Mouse (Mus musculus): ENCODE data around the gene Syt6. TPM values are rescaled to one million over a fixed set of nuclear protein-coding genes. Genes with fewer than 3 reads are reported as not detected.

Gene Syt6
- polyA plus RNA-seq, 1 experiment = 0.09 TPM

- DNase-seq = no peak
- Histone ChIP-seq H3K27me3 (ENCODE audit: control insufficient read depth, insufficient read depth, low read length) (no peaks in the 10 kb centered on the region), H3K36me3 (ENCODE audit: control insufficient read depth, insufficient read depth, low read length) (no peaks in the 10 kb centered on the region), H3K27ac (ENCODE audit: control insufficient read depth, insufficient read depth, low read length) (no peak overlapping the region), H3K4me3 (ENCODE audit: control insufficient read depth, insufficient read depth, low read length) (no peak overlapping the region), H3K4me1 (replicated peaks; ENCODE audit: control insufficient read depth, insufficient read depth, low read length) (no peaks in the 10 kb centered on the region)
- 73% methylated on average over 10 of the region's 10 CpGs for WGBS
- TF ChIP-seq POLR2A (IDR thresholded peaks at IDR 0.05; ENCODE audit: control insufficient read depth, extremely low read depth, insufficient read depth, low read length, poor library complexity) (no peak), CTCF (IDR thresholded peaks at IDR 0.05; ENCODE audit: borderline replicate concordance, control insufficient read depth, extremely low read depth, insufficient read depth, low read length, poor library complexity) (no peak)
Measured at GRCm38 (mm10) chr3:103623893-103624470, 49.0 kb downstream of the Syt6 start.

- WGBS = 19% methylated on average over 5 of the region's 5 CpGs
- no peaks in the 10 kb centered on the region for H3K36me3 ChIP-seq (ENCODE audit: control insufficient read depth, insufficient read depth, low read length)
- DNase-seq = no peak
- no peak overlapping the region for H3K4me3 ChIP-seq (ENCODE audit: control insufficient read depth, insufficient read depth, low read length)
- H3K4me1 ChIP-seq (replicated peaks; ENCODE audit: control insufficient read depth, insufficient read depth, low read length) = no peaks in the 10 kb centered on the region
- H3K27ac ChIP-seq (ENCODE audit: control insufficient read depth, insufficient read depth, low read length) = no peak overlapping the region
- no peaks in the 10 kb centered on the region for H3K27me3 ChIP-seq (ENCODE audit: control insufficient read depth, insufficient read depth, low read length)
- TF ChIP-seq POLR2A (IDR thresholded peaks at IDR 0.05; ENCODE audit: control insufficient read depth, extremely low read depth, insufficient read depth, low read length, poor library complexity) (no peak), CTCF (IDR thresholded peaks at IDR 0.05; ENCODE audit: borderline replicate concordance, control insufficient read depth, extremely low read depth, insufficient read depth, low read length, poor library complexity) (no peak)
Measured at GRCm38 (mm10) chr3:103624591-103625051, 49.6 kb downstream of the Syt6 start.

GRCm38 (mm10) chr3:103625169-103625568, 50.1 kb downstream of the Syt6 start:
- WGBS = 94% methylated on average over 13 of the region's 13 CpGs
- Histone ChIP-seq H3K36me3 (ENCODE audit: control insufficient read depth, insufficient read depth, low read length) (no peaks in the 10 kb centered on the region), H3K4me1 (replicated peaks; ENCODE audit: control insufficient read depth, insufficient read depth, low read length) (no peaks in the 10 kb centered on the region)

GRCm38 (mm10) chr3:103626481-103626880, 51.5 kb downstream of the Syt6 start:
- no peak overlapping the region for H3K27ac ChIP-seq (ENCODE audit: control insufficient read depth, insufficient read depth, low read length)
- no peaks in the 10 kb centered on the region for H3K4me1 ChIP-seq (replicated peaks; ENCODE audit: control insufficient read depth, insufficient read depth, low read length)
- TF ChIP-seq CTCF (IDR thresholded peaks at IDR 0.05; ENCODE audit: borderline replicate concordance, control insufficient read depth, extremely low read depth, insufficient read depth, low read length, poor library complexity) = no peak
- no peak for TF ChIP-seq POLR2A (IDR thresholded peaks at IDR 0.05; ENCODE audit: control insufficient read depth, extremely low read depth, insufficient read depth, low read length, poor library complexity)
- no peak for DNase-seq
- H3K27me3 ChIP-seq (ENCODE audit: control insufficient read depth, insufficient read depth, low read length) = no peaks in the 10 kb centered on the region
- H3K36me3 ChIP-seq (ENCODE audit: control insufficient read depth, insufficient read depth, low read length) = no peaks in the 10 kb centered on the region
- H3K4me3 ChIP-seq (ENCODE audit: control insufficient read depth, insufficient read depth, low read length) = no peak overlapping the region
- WGBS = 98% methylated on average over 4 of the region's 4 CpGs

More at GRCm38 (mm10) chr3:103625169-103625568, 50.1 kb downstream of the Syt6 start:
- Histone ChIP-seq H3K27ac (ENCODE audit: control insufficient read depth, insufficient read depth, low read length) (no peak overlapping the region), H3K27me3 (ENCODE audit: control insufficient read depth, insufficient read depth, low read length) (no peaks in the 10 kb centered on the region), H3K4me3 (ENCODE audit: control insufficient read depth, insufficient read depth, low read length) (no peak overlapping the region)
- no peak for DNase-seq
- TF ChIP-seq CTCF (IDR thresholded peaks at IDR 0.05; ENCODE audit: borderline replicate concordance, control insufficient read depth, extremely low read depth, insufficient read depth, low read length, poor library complexity) (no peak), POLR2A (IDR thresholded peaks at IDR 0.05; ENCODE audit: control insufficient read depth, extremely low read depth, insufficient read depth, low read length, poor library complexity) (no peak)

- Histone ChIP-seq H3K27ac (ENCODE audit: control insufficient read depth, insufficient read depth, low read length) (no peak overlapping the region), H3K4me3 (ENCODE audit: control insufficient read depth, insufficient read depth, low read length) (no peak overlapping the region), H3K27me3 (ENCODE audit: control insufficient read depth, insufficient read depth, low read length) (no peaks in the 10 kb centered on the region), H3K4me1 (replicated peaks; ENCODE audit: control insufficient read depth, insufficient read depth, low read length) (no peaks in the 10 kb centered on the region), H3K36me3 (ENCODE audit: control insufficient read depth, insufficient read depth, low read length) (no peaks in the 10 kb centered on the region)
- WGBS = 98% methylated on average over 3 of the region's 3 CpGs
- no peak for DNase-seq
- TF ChIP-seq CTCF (IDR thresholded peaks at IDR 0.05; ENCODE audit: borderline replicate concordance, control insufficient read depth, extremely low read depth, insufficient read depth, low read length, poor library complexity) (no peak), POLR2A (IDR thresholded peaks at IDR 0.05; ENCODE audit: control insufficient read depth, extremely low read depth, insufficient read depth, low read length, poor library complexity) (no peak)
Measured at GRCm38 (mm10) chr3:103627661-103628060, 52.6 kb downstream of the Syt6 start.

GRCm38 (mm10) chr3:103633124-103633523, 58.1 kb downstream of the Syt6 start:
- TF ChIP-seq POLR2A (IDR thresholded peaks at IDR 0.05; ENCODE audit: control insufficient read depth, extremely low read depth, insufficient read depth, low read length, poor library complexity) = no peak
- no peak for TF ChIP-seq CTCF (IDR thresholded peaks at IDR 0.05; ENCODE audit: borderline replicate concordance, control insufficient read depth, extremely low read depth, insufficient read depth, low read length, poor library complexity)
- Histone ChIP-seq H3K27me3 (ENCODE audit: control insufficient read depth, insufficient read depth, low read length) (no peaks in the 10 kb centered on the region), H3K4me1 (replicated peaks; ENCODE audit: control insufficient read depth, insufficient read depth, low read length) (peaks cover 19% of the 10 kb centered on the region), H3K36me3 (ENCODE audit: control insufficient read depth, insufficient read depth, low read length) (no peaks in the 10 kb centered on the region), H3K4me3 (ENCODE audit: control insufficient read depth, insufficient read depth, low read length) (no peak overlapping the region), H3K27ac (ENCODE audit: control insufficient read depth, insufficient read depth, low read length) (no peak overlapping the region)
- WGBS = 97% methylated on average over 7 of the region's 7 CpGs
- no peak for DNase-seq

GRCm38 (mm10) chr3:103633831-103634230, 58.8 kb downstream of the Syt6 start:
- peaks cover 20% of the 10 kb centered on the region for H3K4me1 ChIP-seq (replicated peaks; ENCODE audit: control insufficient read depth, insufficient read depth, low read length)
- WGBS = 31% methylated on average over 4 of the region's 4 CpGs
- DNase-seq = no peak
- no peak overlapping the region for H3K27ac ChIP-seq (ENCODE audit: control insufficient read depth, insufficient read depth, low read length)
- TF ChIP-seq CTCF (IDR thresholded peaks at IDR 0.05; ENCODE audit: borderline replicate concordance, control insufficient read depth, extremely low read depth, insufficient read depth, low read length, poor library complexity) = no peak
- TF ChIP-seq POLR2A (IDR thresholded peaks at IDR 0.05; ENCODE audit: control insufficient read depth, extremely low read depth, insufficient read depth, low read length, poor library complexity) = no peak
- H3K36me3 ChIP-seq (ENCODE audit: control insufficient read depth, insufficient read depth, low read length) = no peaks in the 10 kb centered on the region
- no peak overlapping the region for H3K4me3 ChIP-seq (ENCODE audit: control insufficient read depth, insufficient read depth, low read length)
- H3K27me3 ChIP-seq (ENCODE audit: control insufficient read depth, insufficient read depth, low read length) = no peaks in the 10 kb centered on the region
